Mouse (Mus musculus): ENCODE measurements around the gene Vwa5a. TPM values are rescaled to one million over a fixed set of nuclear protein-coding genes. Genes with fewer than 3 reads are reported as not detected.
A peak's percentile ranks its signal among the peaks of the same experiment; 100 is the strongest.

Vwa5a gene
- total RNA-seq (2012; rRNA removed) (6.3 and 6.7 TPM in 2 replicates), total RNA-seq (2014; rRNA removed) (18.4 and 20.0 TPM in 2 replicates), polyA plus RNA-seq (2012; ENCODE audit: insufficient read length, low read depth) (14.2 and 15.3 TPM in 2 replicates)

DNA sequence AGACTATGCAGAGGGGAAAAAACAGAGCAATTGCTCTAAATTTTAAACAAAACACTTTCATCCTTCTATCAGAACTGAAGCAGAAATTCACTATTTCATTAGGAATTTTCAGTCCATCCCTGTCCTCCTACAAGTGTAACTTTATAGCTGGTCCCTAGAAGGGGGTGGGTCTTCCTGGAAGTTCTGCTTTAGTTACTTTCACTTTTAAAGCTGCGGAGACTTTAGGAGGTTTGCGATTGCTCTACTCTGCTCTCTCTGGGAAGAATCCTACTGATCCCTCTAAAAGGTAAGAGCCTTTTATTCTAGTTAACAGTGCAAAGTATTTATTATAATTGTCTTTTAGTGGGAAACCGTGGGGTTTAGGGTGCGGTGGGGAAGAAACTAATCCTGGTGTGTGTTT lies at the start of gene Vwa5a:
Gene Vwa5a, plus strand, starts transcription at position 167 of the 400 bp plus-strand sequence.
- TF ChIP-seq ZC3H11A (IDR thresholded peaks at IDR 0.05; ENCODE audit: low read depth, low read length) (no peak), ZMIZ1 (IDR thresholded peaks at IDR 0.05; ENCODE audit: low read depth, low read length) (no peak), E2F4 (IDR thresholded peaks at IDR 0.05; ENCODE audit: insufficient replicate concordance, low read depth, low read length) (no peak), KAT2A (IDR thresholded peaks at IDR 0.05; ENCODE audit: insufficient replicate concordance, low read length) (no peak), MXI1 (IDR thresholded peaks at IDR 0.05; ENCODE audit: low read depth, low read length) (peak; percentile 49; the same call in 1 of the 2 replicates), SIN3A (IDR thresholded peaks at IDR 0.05; ENCODE audit: low read length) (peak; percentile 92), GABPA (IDR thresholded peaks at IDR 0.05; ENCODE audit: insufficient replicate concordance, low read depth, low read length) (no peak), MYC (IDR thresholded peaks at IDR 0.05; ENCODE audit: low read depth, low read length) (no peak), TCF12 (IDR thresholded peaks at IDR 0.05; ENCODE audit: low read depth, low read length) (no peak), NRF1 (IDR thresholded peaks at IDR 0.05; ENCODE audit: low read depth, low read length) (no peak), ZNF384 (IDR thresholded peaks at IDR 0.05; ENCODE audit: low read depth, low read length) (no peak), ELF1 (IDR thresholded peaks at IDR 0.05; ENCODE audit: low read depth, low read length) (peak; percentile 58), SMC3 (IDR thresholded peaks at IDR 0.05; ENCODE audit: low read depth, low read length) (no peak), ZKSCAN1 (IDR thresholded peaks at IDR 0.05; ENCODE audit: borderline replicate concordance, low read depth, low read length) (no peak), BHLHE40 (IDR thresholded peaks at IDR 0.05; ENCODE audit: low read depth, low read length) (no peak), HCFC1 (IDR thresholded peaks at IDR 0.05; ENCODE audit: low read depth, low read length) (peak; percentile 64), ETS1 (conservative IDR thresholded peaks at IDR 0.05; ENCODE audit: low read depth, low read length) (peak; percentile 16; the same call in 1 of the 2 replicates), TBP (conservative IDR thresholded peaks at IDR 0.05; ENCODE audit: low read depth, low read length) (peak; percentile 47; the same call in 1 of the 2 replicates), MAFK (IDR thresholded peaks at IDR 0.05; ENCODE audit: insufficient replicate concordance, low read length) (no peak)
- H3K27me3 ChIP-seq (replicated peaks): no peaks in the 10 kb centered on the region
- H3K4me2 ChIP-seq (ENCODE audit: insufficient read depth, low read depth, poor library complexity, severe bottlenecking): peak within 1 kb of the TSS; percentile 94
- peak within 1 kb of the TSS; percentile 61 to 77 (median 65) for H3K4me3 ChIP-seq (replicated peaks in 1 of 3; ENCODE audit: low read depth in 2 of 3, low read length in 2 of 3, poor library complexity in 1 of 3)
- DNase-seq (ENCODE audit: extremely low read depth): peak; percentile 68
- peaks cover 0 to 16% of the 10 kb centered on the region in 2 experiments for H3K36me3 ChIP-seq (replicated peaks in 1 of 2; ENCODE audit: control insufficient read depth in 1 of 2, insufficient read depth in 1 of 2, low read length in 1 of 2)
- H3K79me2 ChIP-seq (replicated peaks; ENCODE audit: control insufficient read depth, extremely low read depth, insufficient read depth, poor library complexity, severe bottlenecking): no peaks in the 10 kb centered on the region
- dilution Hi-C loops (cut with MboI; ENCODE audit: extremely low pct_ligation_motif_present, extremely low pct_unique_long_range_greater_than_20kb, low sequenced_read_pairs) (no loop called here), in situ Hi-C loops (cut with MboI; ENCODE audit: low pct_ligation_motif_present, low pct_unique_long_range_greater_than_20kb, low sequenced_read_pairs) (no loop called here)
- H3K9ac ChIP-seq (ENCODE audit: insufficient read depth, low read depth): peak within 1 kb of the TSS; percentile 84
- peaks cover 0 to 13% of the 10 kb centered on the region in 2 experiments; a peak in 2 of 4 replicates for H3K4me1 ChIP-seq (ENCODE audit: control insufficient read depth in 1 of 2, insufficient read depth in 2 of 2)
- H3K9me3 ChIP-seq (replicated peaks; ENCODE audit: low read length): no peaks in the 10 kb centered on the region
- H3K27ac ChIP-seq (ENCODE audit: insufficient read depth, low read depth): no peak within 1 kb of the TSS

DNA sequence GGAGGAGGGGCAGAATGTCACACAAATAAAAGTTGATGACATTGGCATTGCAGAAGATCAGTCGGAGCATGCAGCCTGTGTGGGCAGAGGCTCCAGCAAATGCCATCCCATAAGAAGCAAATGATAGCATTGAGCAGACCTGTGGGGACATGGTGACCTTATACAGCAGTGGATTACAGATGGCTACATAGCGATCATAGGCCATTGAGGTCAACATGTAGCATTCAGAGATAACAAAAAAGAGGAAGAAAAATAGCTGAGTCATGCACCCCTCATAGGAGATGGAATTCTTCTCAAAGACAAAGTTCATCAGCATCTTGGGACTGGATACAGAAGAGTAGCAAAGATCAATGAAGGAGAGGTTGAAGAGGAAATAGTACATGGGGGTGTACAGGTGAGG lies 45.2 kb upstream of the Vwa5a start:
- Histone ChIP-seq H3K79me2 (replicated peaks; ENCODE audit: control insufficient read depth, extremely low read depth, insufficient read depth, poor library complexity, severe bottlenecking) (no peaks in the 10 kb centered on the region), H3K4me3 (replicated peaks in 1 of 3; ENCODE audit: low read depth in 2 of 3, low read length in 2 of 3, poor library complexity in 1 of 3) (no peak overlapping the region), H3K36me3 (replicated peaks in 1 of 2; ENCODE audit: control insufficient read depth in 1 of 2, insufficient read depth in 1 of 2, low read length in 1 of 2) (no peaks in the 10 kb centered on the region), H3K9ac (ENCODE audit: insufficient read depth, low read depth) (no peak overlapping the region), H3K4me1 (ENCODE audit: control insufficient read depth in 1 of 2, insufficient read depth in 2 of 2) (peaks cover 0 to 6% of the 10 kb centered on the region in 2 experiments; a peak in 2 of 4 replicates), H3K9me3 (replicated peaks; ENCODE audit: low read length) (no peaks in the 10 kb centered on the region), H3K4me2 (ENCODE audit: insufficient read depth, low read depth, poor library complexity, severe bottlenecking) (no peak overlapping the region), H3K27ac (ENCODE audit: insufficient read depth, low read depth) (no peak overlapping the region), H3K27me3 (replicated peaks) (no peaks in the 10 kb centered on the region)
- dilution Hi-C loops (cut with MboI; ENCODE audit: extremely low pct_ligation_motif_present, extremely low pct_unique_long_range_greater_than_20kb, low sequenced_read_pairs) (no loop called here), in situ Hi-C loops (cut with MboI; ENCODE audit: low pct_ligation_motif_present, low pct_unique_long_range_greater_than_20kb, low sequenced_read_pairs) (no loop called here)
- TF ChIP-seq GABPA (IDR thresholded peaks at IDR 0.05; ENCODE audit: insufficient replicate concordance, low read depth, low read length): no peak
- peak; percentile 1 for DNase-seq (ENCODE audit: extremely low read depth)
